Mouse (Mus musculus): ENCODE data around the gene Olfr113. TPM values are rescaled to one million over a fixed set of nuclear protein-coding genes. Genes with fewer than 3 reads are reported as not detected.

Gene Olfr113
- polyA plus RNA-seq (2017; shearing (Covaris generic)), result not detected

GRCm38 (mm10) chr17:37577563-37577962, at the start of gene Olfr113:
Gene Olfr113, minus strand, starts transcription at chr17:37577663.

GRCm38 (mm10) chr17:37627009-37627408, 49.5 kb upstream of the Olfr113 start, which contains the start of the genes Olfr115 and Olfr116:
Gene Olfr115, minus strand, starts transcription at chr17:37627109.
Gene Olfr116, minus strand, starts transcription at chr17:37627199.

GRCm38 (mm10) chr17:37592643-37593042, 15.2 kb upstream of the Olfr113 start, which contains the start of gene Olfr114:
Gene Olfr114, minus strand, starts transcription at chr17:37592743.

GRCm38 (mm10) chr17:37569351-37569750, 8.1 kb downstream of the Olfr113 start, which contains the start of gene Olfr112:
Gene Olfr112, minus strand, starts transcription at chr17:37569451.

Other genes starting within 250 kb of the Olfr113 start
- gene Olfr103, start 238.0 kb downstream of the Olfr113 start, polyA plus RNA-seq (2017; shearing (Covaris generic)), result not detected
- gene Olfr104-ps, start 218.1 kb downstream of the Olfr113 start, polyA plus RNA-seq (2017; shearing (Covaris generic)), result not detected
- 0.07 TPM for gene Olfr105-ps, start 198.6 kb downstream of the Olfr113 start, polyA plus RNA-seq (2017; shearing (Covaris generic))
- gene Olfr106-ps, start 187.3 kb downstream of the Olfr113 start, polyA plus RNA-seq (2017; shearing (Covaris generic)), result not detected
- gene Olfr107, start 178.4 kb downstream of the Olfr113 start, polyA plus RNA-seq (2017; shearing (Covaris generic)), result not detected
- gene Olfr108, start 132.2 kb downstream of the Olfr113 start, polyA plus RNA-seq (2017; shearing (Covaris generic)), result not detected
- not detected for gene Olfr109, start 118.7 kb downstream of the Olfr113 start, polyA plus RNA-seq (2017; shearing (Covaris generic))
- gene H2-M2, start 94.1 kb downstream of the Olfr113 start, polyA plus RNA-seq (2017; shearing (Covaris generic)), result 0.27 TPM
- gene Olfr110, start 85.2 kb downstream of the Olfr113 start, polyA plus RNA-seq (2017; shearing (Covaris generic)), result not detected
- gene Olfr111, start 69.6 kb downstream of the Olfr113 start, polyA plus RNA-seq (2017; shearing (Covaris generic)), result not detected
- gene Olfr112, start 8.2 kb downstream of the Olfr113 start, polyA plus RNA-seq (2017; shearing (Covaris generic)), result not detected
- gene Olfr114, start 15.1 kb upstream of the Olfr113 start, polyA plus RNA-seq (2017; shearing (Covaris generic)), result not detected
- gene Olfr115, start 49.4 kb upstream of the Olfr113 start, polyA plus RNA-seq (2017; shearing (Covaris generic)), result not detected
- gene Olfr116, start 49.5 kb upstream of the Olfr113 start, polyA plus RNA-seq (2017; shearing (Covaris generic)), result not detected
- gene Olfr117, start 86.1 kb upstream of the Olfr113 start, polyA plus RNA-seq (2017; shearing (Covaris generic)), result not detected
- not detected for gene Olfr118, start 89.3 kb upstream of the Olfr113 start, polyA plus RNA-seq (2017; shearing (Covaris generic))
- not detected for gene Olfr119, start 118.9 kb upstream of the Olfr113 start, polyA plus RNA-seq (2017; shearing (Covaris generic))
- not detected for gene Olfr120, start 144.1 kb upstream of the Olfr113 start, polyA plus RNA-seq (2017; shearing (Covaris generic))
- gene Olfr121, start 171.2 kb upstream of the Olfr113 start, polyA plus RNA-seq (2017; shearing (Covaris generic)), result not detected
- gene Olfr122, start 190.9 kb upstream of the Olfr113 start, polyA plus RNA-seq (2017; shearing (Covaris generic)), result not detected
- gene Olfr123, start 215.9 kb upstream of the Olfr113 start, polyA plus RNA-seq (2017; shearing (Covaris generic)), result not detected
- gene Olfr124, start 222.2 kb upstream of the Olfr113 start, polyA plus RNA-seq (2017; shearing (Covaris generic)), result not detected